Mouse (Mus musculus): Measurements from ENCODE around the gene Batf3.

- no peak for TF ChIP-seq CTCF (IDR thresholded peaks at IDR 0.05; ENCODE audit: low read depth)
- TF ChIP-seq EP300 (IDR thresholded peaks at IDR 0.05; ENCODE audit: low read depth), result no peak
Measured at GRCm38 (mm10) chr1:191099114-191099513, 1.5 kb downstream of the Batf3 start.

All from liver, embryonic 14.5 days (tissue).